Mouse (Mus musculus): ENCODE results near the gene Tom1l2.

GRCm38 (mm10) chr11:60208712-60209111 is 144.0 kb downstream of the Tom1l2 start:
- no peak for TF ChIP-seq CTCF (conservative IDR thresholded peaks at IDR 0.05; ENCODE audit: low read length)
- no peak for TF ChIP-seq NANOG (IDR thresholded peaks at IDR 0.05; ENCODE audit: borderline replicate concordance, low read length)
- no peak for TF ChIP-seq POU5F1 (IDR thresholded peaks at IDR 0.05; ENCODE audit: borderline replicate concordance, low read length)
